Mouse (Mus musculus): ENCODE results near the gene 1700008O03Rik. TPM values are rescaled to one million over a fixed set of nuclear protein-coding genes. Genes with fewer than 3 reads are reported as not detected.

The 1700008O03Rik gene
- total RNA-seq (2021) = under 1 TPM in 1 of 2 experiments, not detected in 1; 0.68 TPM

GRCm38 (mm10) chr7:44385720-44386119 is at the start of gene 1700008O03Rik:
1700008O03Rik (minus strand) TSS chr7:44385820.
- DNase-seq = no peak
- intact Hi-C loops (cut with DNase I) = no loop called here

- intact Hi-C loops (cut with DNase I) = no loop called here
- DNase-seq = no peak
Measured at GRCm38 (mm10) chr7:44434089-44434488, 48.5 kb upstream of the 1700008O03Rik start.

GRCm38 (mm10) chr7:44433371-44433770 is 47.8 kb upstream of the 1700008O03Rik start:
- intact Hi-C loops (cut with DNase I) = no loop called here
- no peak for DNase-seq

- no peak for DNase-seq
- intact Hi-C loops (cut with DNase I) = no loop called here
Measured at GRCm38 (mm10) chr7:44432550-44432949, 46.9 kb upstream of the 1700008O03Rik start.

- intact Hi-C loops (cut with DNase I) = no loop called here
- no peak for DNase-seq
Measured at GRCm38 (mm10) chr7:44429534-44430488, 44.2 kb upstream of the 1700008O03Rik start.

- intact Hi-C loops (cut with DNase I) = no loop called here
- no peak for DNase-seq
Measured at GRCm38 (mm10) chr7:44428968-44429521, 43.4 kb upstream of the 1700008O03Rik start, which contains the start of gene Lrrc4b. Lrrc4b (plus strand) TSS chr7:44429018.

- intact Hi-C loops (cut with DNase I) = no loop called here
- no peak for DNase-seq
Measured at GRCm38 (mm10) chr7:44428171-44428950, 42.7 kb upstream of the 1700008O03Rik start.

GRCm38 (mm10) chr7:44427666-44428065 is 42.0 kb upstream of the 1700008O03Rik start:
- DNase-seq = no peak
- intact Hi-C loops (cut with DNase I) = no loop called here

GRCm38 (mm10) chr7:44413307-44413706 is 27.7 kb upstream of the 1700008O03Rik start:
- no peak for DNase-seq
- intact Hi-C loops (cut with DNase I) = no loop called here

GRCm38 (mm10) chr7:44411144-44411543 is 25.5 kb upstream of the 1700008O03Rik start:
- no peak for DNase-seq
- intact Hi-C loops (cut with DNase I) = no loop called here

GRCm38 (mm10) chr7:44406015-44406355 is 20.4 kb upstream of the 1700008O03Rik start:
- intact Hi-C loops (cut with DNase I) = no loop called here
- DNase-seq = no peak

GRCm38 (mm10) chr7:44405346-44406014 is 19.9 kb upstream of the 1700008O03Rik start:
- DNase-seq = peak; percentile 72 to 75
- intact Hi-C loops (cut with DNase I) = no loop called here

- intact Hi-C loops (cut with DNase I) = no loop called here
- no peak for DNase-seq
Measured at GRCm38 (mm10) chr7:44401673-44402072, 16.1 kb upstream of the 1700008O03Rik start.

GRCm38 (mm10) chr7:44398570-44398969 is 12.9 kb upstream of the 1700008O03Rik start:
- intact Hi-C loops (cut with DNase I) = loop anchor here (2.0 kb wide), 1 partner anchor 86 kb away; no protein-coding TSS in a partner anchor
- DNase-seq = peak; percentile 32 to 46

- no peak for DNase-seq
- intact Hi-C loops (cut with DNase I) = no loop called here
Measured at GRCm38 (mm10) chr7:44393284-44393683, 7.7 kb upstream of the 1700008O03Rik start.

GRCm38 (mm10) chr7:44392341-44392740 is 6.7 kb upstream of the 1700008O03Rik start:
- intact Hi-C loops (cut with DNase I) = no loop called here
- no peak for DNase-seq

- intact Hi-C loops (cut with DNase I) = no loop called here
- no peak for DNase-seq
Measured at GRCm38 (mm10) chr7:44391831-44392230, 6.2 kb upstream of the 1700008O03Rik start.

- intact Hi-C loops (cut with DNase I) = no loop called here
- no peak for DNase-seq
Measured at GRCm38 (mm10) chr7:44384716-44385059, 932 bp downstream of the 1700008O03Rik start.

- peak; percentile 62 to 64 for DNase-seq
Measured at GRCm38 (mm10) chr7:44383980-44384715, 1.5 kb downstream of the 1700008O03Rik start, which contains the start of gene Syt3. Syt3 (plus strand) TSS chr7:44384102.

GRCm38 (mm10) chr7:44382541-44382940 is 3.1 kb downstream of the 1700008O03Rik start:
- no peak for DNase-seq
- intact Hi-C loops (cut with DNase I) = no loop called here

More at GRCm38 (mm10) chr7:44383980-44384715, 1.5 kb downstream of the 1700008O03Rik start, which contains the start of gene Syt3:
- intact Hi-C loops (cut with DNase I) = no loop called here
